Mouse (Mus musculus): ENCODE results near the gene Prkar1b. TPM values are rescaled to one million over a fixed set of nuclear protein-coding genes. Genes with fewer than 3 reads are reported as not detected.

Gene Prkar1b
- polyA plus RNA-seq, 1 experiment, result 5.4 TPM

- H3K36me3 ChIP-seq (ENCODE audit: control insufficient read depth, insufficient read depth, low read length), result no peaks in the 10 kb centered on the region
- H3K27ac ChIP-seq (ENCODE audit: control insufficient read depth, insufficient read depth, low read depth, low read length), result no peak overlapping the region
- peaks cover 2% of the 10 kb centered on the region; the same call in 1 of the 2 replicates for H3K4me1 ChIP-seq (ENCODE audit: control insufficient read depth, insufficient read depth, low read length)
- no peak overlapping the region for H3K4me3 ChIP-seq (ENCODE audit: control insufficient read depth, low read depth, low read length)
- TF ChIP-seq CTCF (IDR thresholded peaks at IDR 0.05; ENCODE audit: control insufficient read depth, insufficient read depth, insufficient replicate concordance, low read depth, low read length) (peak; percentile 41; the same call in 1 of the 2 replicates), POLR2A (IDR thresholded peaks at IDR 0.05; ENCODE audit: control insufficient read depth, low read depth, low read length) (no peak)
- no peaks in the 10 kb centered on the region for H3K27me3 ChIP-seq (ENCODE audit: control insufficient read depth, insufficient read depth, low read length)
Observed at GRCm38 (mm10) chr5:139107815-139108214, 42.0 kb downstream of the Prkar1b start.

GRCm38 (mm10) chr5:139101783-139102182, 48.0 kb downstream of the Prkar1b start:
- no peaks in the 10 kb centered on the region for H3K27me3 ChIP-seq (ENCODE audit: control insufficient read depth, insufficient read depth, low read length)
- no peaks in the 10 kb centered on the region for H3K36me3 ChIP-seq (ENCODE audit: control insufficient read depth, insufficient read depth, low read length)
- TF ChIP-seq POLR2A (IDR thresholded peaks at IDR 0.05; ENCODE audit: control insufficient read depth, low read depth, low read length), result no peak
- no peak for TF ChIP-seq CTCF (IDR thresholded peaks at IDR 0.05; ENCODE audit: control insufficient read depth, insufficient read depth, insufficient replicate concordance, low read depth, low read length)
- H3K27ac ChIP-seq (ENCODE audit: control insufficient read depth, insufficient read depth, low read depth, low read length), result no peak overlapping the region
- no peak overlapping the region for H3K4me3 ChIP-seq (ENCODE audit: control insufficient read depth, low read depth, low read length)
- peaks cover 3% of the 10 kb centered on the region; the same call in 1 of the 2 replicates for H3K4me1 ChIP-seq (ENCODE audit: control insufficient read depth, insufficient read depth, low read length)

- Histone ChIP-seq H3K4me3 (ENCODE audit: control insufficient read depth, low read depth, low read length) (no peak overlapping the region), H3K27ac (ENCODE audit: control insufficient read depth, insufficient read depth, low read depth, low read length) (no peak overlapping the region), H3K36me3 (ENCODE audit: control insufficient read depth, insufficient read depth, low read length) (no peaks in the 10 kb centered on the region), H3K27me3 (ENCODE audit: control insufficient read depth, insufficient read depth, low read length) (no peaks in the 10 kb centered on the region), H3K4me1 (ENCODE audit: control insufficient read depth, insufficient read depth, low read length) (peaks cover 3% of the 10 kb centered on the region; the same call in 1 of the 2 replicates)
- TF ChIP-seq CTCF (IDR thresholded peaks at IDR 0.05; ENCODE audit: control insufficient read depth, insufficient read depth, insufficient replicate concordance, low read depth, low read length) (no peak), POLR2A (IDR thresholded peaks at IDR 0.05; ENCODE audit: control insufficient read depth, low read depth, low read length) (no peak)
Observed at GRCm38 (mm10) chr5:139098991-139099972, 50.5 kb downstream of the Prkar1b start.

GRCm38 (mm10) chr5:139095297-139096110, 54.3 kb downstream of the Prkar1b start:
- no peak overlapping the region for H3K27ac ChIP-seq (ENCODE audit: control insufficient read depth, insufficient read depth, low read depth, low read length)
- H3K4me3 ChIP-seq (ENCODE audit: control insufficient read depth, low read depth, low read length), result no peak overlapping the region
- H3K27me3 ChIP-seq (ENCODE audit: control insufficient read depth, insufficient read depth, low read length), result no peaks in the 10 kb centered on the region
- peaks cover 3% of the 10 kb centered on the region; the same call in 1 of the 2 replicates for H3K4me1 ChIP-seq (ENCODE audit: control insufficient read depth, insufficient read depth, low read length)
- no peaks in the 10 kb centered on the region for H3K36me3 ChIP-seq (ENCODE audit: control insufficient read depth, insufficient read depth, low read length)
- TF ChIP-seq CTCF (IDR thresholded peaks at IDR 0.05; ENCODE audit: control insufficient read depth, insufficient read depth, insufficient replicate concordance, low read depth, low read length) (no peak), POLR2A (IDR thresholded peaks at IDR 0.05; ENCODE audit: control insufficient read depth, low read depth, low read length) (no peak)

- Histone ChIP-seq H3K27me3 (ENCODE audit: control insufficient read depth, insufficient read depth, low read length) (no peaks in the 10 kb centered on the region), H3K27ac (ENCODE audit: control insufficient read depth, insufficient read depth, low read depth, low read length) (no peak overlapping the region), H3K4me1 (ENCODE audit: control insufficient read depth, insufficient read depth, low read length) (no peaks in the 10 kb centered on the region), H3K36me3 (ENCODE audit: control insufficient read depth, insufficient read depth, low read length) (no peaks in the 10 kb centered on the region), H3K4me3 (ENCODE audit: control insufficient read depth, low read depth, low read length) (no peak overlapping the region)
- TF ChIP-seq POLR2A (IDR thresholded peaks at IDR 0.05; ENCODE audit: control insufficient read depth, low read depth, low read length), result no peak
- TF ChIP-seq CTCF (IDR thresholded peaks at IDR 0.05; ENCODE audit: control insufficient read depth, insufficient read depth, insufficient replicate concordance, low read depth, low read length), result no peak
Observed at GRCm38 (mm10) chr5:139093534-139093933, 56.3 kb downstream of the Prkar1b start.

GRCm38 (mm10) chr5:139091713-139092112, 58.1 kb downstream of the Prkar1b start:
- Histone ChIP-seq H3K27ac (ENCODE audit: control insufficient read depth, insufficient read depth, low read depth, low read length) (no peak overlapping the region), H3K36me3 (ENCODE audit: control insufficient read depth, insufficient read depth, low read length) (no peaks in the 10 kb centered on the region), H3K27me3 (ENCODE audit: control insufficient read depth, insufficient read depth, low read length) (no peaks in the 10 kb centered on the region), H3K4me3 (ENCODE audit: control insufficient read depth, low read depth, low read length) (no peak overlapping the region), H3K4me1 (ENCODE audit: control insufficient read depth, insufficient read depth, low read length) (no peaks in the 10 kb centered on the region)
- TF ChIP-seq POLR2A (IDR thresholded peaks at IDR 0.05; ENCODE audit: control insufficient read depth, low read depth, low read length) (no peak), CTCF (IDR thresholded peaks at IDR 0.05; ENCODE audit: control insufficient read depth, insufficient read depth, insufficient replicate concordance, low read depth, low read length) (no peak)

GRCm38 (mm10) chr5:139090162-139090561, 59.6 kb downstream of the Prkar1b start:
- no peak for TF ChIP-seq POLR2A (IDR thresholded peaks at IDR 0.05; ENCODE audit: control insufficient read depth, low read depth, low read length)
- TF ChIP-seq CTCF (IDR thresholded peaks at IDR 0.05; ENCODE audit: control insufficient read depth, insufficient read depth, insufficient replicate concordance, low read depth, low read length), result no peak
- H3K27me3 ChIP-seq (ENCODE audit: control insufficient read depth, insufficient read depth, low read length), result no peaks in the 10 kb centered on the region
- no peak overlapping the region for H3K4me3 ChIP-seq (ENCODE audit: control insufficient read depth, low read depth, low read length)
- no peak overlapping the region for H3K27ac ChIP-seq (ENCODE audit: control insufficient read depth, insufficient read depth, low read depth, low read length)
- H3K4me1 ChIP-seq (ENCODE audit: control insufficient read depth, insufficient read depth, low read length), result no peaks in the 10 kb centered on the region
- H3K36me3 ChIP-seq (ENCODE audit: control insufficient read depth, insufficient read depth, low read length), result no peaks in the 10 kb centered on the region

All from testis, adult 2 months (tissue).